Mouse (Mus musculus) neural tube, embryonic 15.5 days (tissue): Measurements from ENCODE around the gene Mmp15. TPM values are rescaled to one million over a fixed set of nuclear protein-coding genes. Genes with fewer than 3 reads are reported as not detected.

ENCODE experiments used
- ATAC-seq: fragments of 200-750 bp; cut with Nextera tagmentation; 2 replicates; pipeline ENCODE4 v1.8.0; 2017; ENCODE audit warnings: mild to moderate bottlenecking, moderate TSS enrichment, moderate library complexity; ENCODE audit not compliant: low FRiP score
- H3K27ac ChIP-seq: fragments of 300-500 bp; sonication (generic); replicated peaks from 2 replicates; pipeline ENCODE4 v1.5.1; 2015; ENCODE audit warnings: mild to moderate bottlenecking, inconsistent platforms
- H3K27me3 ChIP-seq: fragments of 300-500 bp; sonication (generic); replicated peaks from 2 replicates; pipeline ENCODE4 v1.6.1; 2015; ENCODE audit warnings: inconsistent platforms
- H3K36me3 ChIP-seq: fragments of 300-500 bp; sonication (generic); 2 replicates; pipeline ENCODE4 v1.6.1; 2015; ENCODE audit warnings: inconsistent platforms
- H3K4me1 ChIP-seq: fragments of 300-500 bp; sonication (generic); 2 replicates; pipeline ENCODE4 v1.6.1; 2015; ENCODE audit warnings: inconsistent platforms
- H3K4me2 ChIP-seq: fragments of 300-500 bp; sonication (generic); 2 replicates; pipeline ENCODE4 v1.6.1; 2015; ENCODE audit warnings: inconsistent platforms, mild to moderate bottlenecking, moderate library complexity
- H3K4me3 ChIP-seq: fragments of 300-500 bp; sonication (generic); replicated peaks from 2 replicates; pipeline ENCODE4 v1.5.1; 2015; ENCODE audit warnings: mild to moderate bottlenecking, inconsistent platforms
- H3K9ac ChIP-seq: fragments of 300-500 bp; sonication (generic); replicated peaks from 2 replicates; pipeline ENCODE4 v1.6.1; 2015; ENCODE audit warnings: mild to moderate bottlenecking, inconsistent platforms
- H3K9me3 ChIP-seq: fragments of 300-500 bp; sonication (generic); replicated peaks from 2 replicates; pipeline ENCODE4 v1.6.1; 2016; ENCODE audit warnings: inconsistent platforms
- WGBS: fragments of 180-500 bp; shearing (Covaris S2); methylation state at CpG from one replicate; pipeline ENCODE4 v1.1.7; 2015; ENCODE audit warnings: mixed read lengths; 5-methylcytosine and 5-hydroxymethylcytosine counted together
- polyA plus RNA-seq: library from polyadenylated mRNA; unstranded; fragments of >200 nt; fragmentation: Nextera tagmentation; extraction: Ambion mirVana; gene quantifications from 2 replicates; pipeline ENCODE4 v1.2.1, GENCODE M21; 2015

Mmp15 gene
- polyA plus RNA-seq, 1 experiment from 2014 or later = 21.4 TPM

DNA sequence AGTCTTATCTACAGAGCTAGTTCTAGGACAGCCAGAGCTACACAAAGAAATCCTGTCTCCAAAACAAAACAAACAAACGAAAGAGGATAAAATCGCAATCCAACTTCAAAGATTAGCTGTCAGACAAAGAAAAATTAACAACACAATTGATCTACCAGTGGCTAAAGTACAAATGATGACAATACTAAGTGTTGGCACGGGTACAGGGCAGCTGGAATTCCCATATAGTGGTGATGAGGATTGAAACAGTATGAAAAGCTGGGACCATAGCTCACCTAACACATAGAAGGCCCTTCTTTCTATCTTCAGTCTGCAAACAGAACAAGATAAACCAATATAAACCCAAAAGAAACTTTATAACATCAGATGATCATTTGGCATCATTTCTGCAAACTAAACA is 29.5 kb downstream of the Mmp15 start:
- Histone ChIP-seq H3K4me2 (no peak overlapping the region), H3K9me3 (no peaks in the 10 kb centered on the region), H3K36me3 (no peaks in the 10 kb centered on the region), H3K4me3 (no peak overlapping the region), H3K27ac (no peak overlapping the region), H3K27me3 (no peaks in the 10 kb centered on the region), H3K4me1 (0 out of 2 replicates have a peak, but pooled peaks cover 3% of the 10 kb centered on the region), H3K9ac (no peak overlapping the region)
- 83% methylated on average over 3 of the region's 3 CpGs for WGBS
- no peak for ATAC-seq

DNA sequence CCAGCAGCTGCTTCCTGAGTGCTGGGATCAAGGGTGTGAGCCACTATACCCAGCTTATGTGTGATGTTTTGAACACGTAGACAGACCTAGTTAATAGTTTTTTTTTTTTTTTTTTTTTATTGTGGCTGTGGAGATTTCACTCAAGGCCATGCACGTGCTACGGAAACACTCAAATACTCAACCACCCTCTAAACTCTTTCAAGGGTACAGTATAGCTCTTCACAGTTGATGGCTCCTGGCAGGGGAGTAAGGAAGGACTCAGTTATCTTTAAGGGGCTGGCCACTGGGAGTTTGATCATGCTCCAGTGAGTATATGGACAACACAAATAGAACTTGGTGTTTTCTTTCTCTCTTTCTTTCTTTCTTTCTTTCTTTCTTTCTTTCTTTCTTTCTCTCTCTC is 32.4 kb downstream of the Mmp15 start:
- H3K9me3 ChIP-seq = no peaks in the 10 kb centered on the region
- no peak overlapping the region for H3K4me2 ChIP-seq
- H3K27ac ChIP-seq = no peak overlapping the region
- no peak for ATAC-seq
- no peak overlapping the region for H3K4me3 ChIP-seq
- no peaks in the 10 kb centered on the region for H3K4me1 ChIP-seq
- no peak overlapping the region for H3K9ac ChIP-seq
- H3K36me3 ChIP-seq = no peaks in the 10 kb centered on the region
- WGBS = 80% methylated on average over 3 of the region's 3 CpGs
- H3K27me3 ChIP-seq = no peaks in the 10 kb centered on the region

GRCm38 (mm10) chr8:95386037-95386436 is 34.0 kb downstream of the Mmp15 start:
- WGBS = 79% methylated on average over 5 of the region's 5 CpGs
- Histone ChIP-seq H3K27me3 (no peaks in the 10 kb centered on the region), H3K4me2 (no peak overlapping the region), H3K4me1 (no peaks in the 10 kb centered on the region), H3K9ac (no peak overlapping the region), H3K36me3 (no peaks in the 10 kb centered on the region), H3K4me3 (no peak overlapping the region), H3K27ac (no peak overlapping the region), H3K9me3 (no peaks in the 10 kb centered on the region)
- no peak for ATAC-seq

- Histone ChIP-seq H3K4me1 (no peaks in the 10 kb centered on the region), H3K9me3 (no peaks in the 10 kb centered on the region), H3K4me3 (no peak overlapping the region), H3K4me2 (no peak overlapping the region), H3K36me3 (no peaks in the 10 kb centered on the region), H3K27ac (no peak overlapping the region), H3K27me3 (no peaks in the 10 kb centered on the region), H3K9ac (no peak overlapping the region)
- no peak for ATAC-seq
- WGBS = 91% methylated on average over 10 of the region's 10 CpGs
These were observed 35.2 kb downstream of the Mmp15 start for GRCm38 (mm10) chr8:95387221-95387620.

- no peak overlapping the region for H3K4me3 ChIP-seq
- ATAC-seq = no peak
- 83% methylated on average over 7 of the region's 7 CpGs for WGBS
- H3K9me3 ChIP-seq = no peaks in the 10 kb centered on the region
- no peak overlapping the region for H3K9ac ChIP-seq
- H3K27me3 ChIP-seq = no peaks in the 10 kb centered on the region
- no peaks in the 10 kb centered on the region for H3K36me3 ChIP-seq
- no peaks in the 10 kb centered on the region for H3K4me1 ChIP-seq
- no peak overlapping the region for H3K4me2 ChIP-seq
- no peak overlapping the region for H3K27ac ChIP-seq
These were observed 35.9 kb downstream of the Mmp15 start for GRCm38 (mm10) chr8:95387936-95388335.

DNA sequence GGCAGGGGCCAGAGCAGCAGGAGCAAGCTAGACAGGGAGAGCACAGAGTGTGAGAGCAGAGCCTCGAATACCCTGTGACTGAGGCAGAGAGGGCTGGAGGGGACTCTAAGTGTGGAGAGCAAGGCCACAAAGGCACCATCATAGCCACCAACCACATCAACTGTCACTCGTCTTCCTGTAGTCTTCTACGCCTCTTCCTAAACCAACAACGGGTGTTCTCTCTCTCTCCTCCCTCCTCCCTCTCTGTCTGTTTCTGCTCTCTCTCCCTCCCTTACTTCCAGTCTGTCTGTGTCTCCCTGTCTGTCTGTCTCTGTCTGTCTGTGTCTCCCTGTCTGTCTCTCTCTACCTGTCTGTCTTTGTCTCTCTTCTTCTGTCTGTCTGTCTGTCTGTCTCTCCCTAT is 38.2 kb downstream of the Mmp15 start:
- ATAC-seq = no peak
- Histone ChIP-seq H3K27ac (no peak overlapping the region), H3K4me3 (no peak overlapping the region), H3K9ac (no peak overlapping the region), H3K27me3 (no peaks in the 10 kb centered on the region), H3K9me3 (no peaks in the 10 kb centered on the region), H3K36me3 (no peaks in the 10 kb centered on the region), H3K4me1 (peaks cover 5% of the 10 kb centered on the region; the same call in 1 of the 2 replicates), H3K4me2 (no peak overlapping the region)
- WGBS = 60% methylated on average over 4 of the region's 4 CpGs

DNA sequence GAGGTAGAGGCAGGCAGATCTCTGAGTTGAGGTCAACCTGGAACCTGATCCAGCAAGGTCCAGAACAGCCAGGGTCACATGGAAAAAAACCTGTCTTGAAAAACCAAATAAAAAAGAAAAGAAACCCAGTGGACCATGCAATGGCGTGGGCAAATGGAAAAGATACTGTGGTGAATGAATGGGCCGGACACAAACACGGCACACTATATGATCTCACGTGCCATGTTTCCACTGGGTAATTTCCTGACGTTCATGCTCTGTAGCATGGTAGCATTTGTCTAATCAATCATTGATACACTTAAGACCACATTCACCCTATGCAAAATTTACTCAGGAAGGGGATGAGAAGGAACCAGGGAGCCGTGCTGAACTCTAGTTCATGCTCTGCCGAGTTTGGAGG is 39.0 kb downstream of the Mmp15 start:
- Histone ChIP-seq H3K27ac (no peak overlapping the region), H3K9me3 (no peaks in the 10 kb centered on the region), H3K4me1 (peaks cover 7% of the 10 kb centered on the region; the same call in 1 of the 2 replicates), H3K9ac (no peak overlapping the region), H3K36me3 (no peaks in the 10 kb centered on the region), H3K4me3 (no peak overlapping the region), H3K4me2 (no peak overlapping the region), H3K27me3 (no peaks in the 10 kb centered on the region)
- ATAC-seq = no peak
- WGBS = 82% methylated on average over 7 of the region's 7 CpGs

DNA sequence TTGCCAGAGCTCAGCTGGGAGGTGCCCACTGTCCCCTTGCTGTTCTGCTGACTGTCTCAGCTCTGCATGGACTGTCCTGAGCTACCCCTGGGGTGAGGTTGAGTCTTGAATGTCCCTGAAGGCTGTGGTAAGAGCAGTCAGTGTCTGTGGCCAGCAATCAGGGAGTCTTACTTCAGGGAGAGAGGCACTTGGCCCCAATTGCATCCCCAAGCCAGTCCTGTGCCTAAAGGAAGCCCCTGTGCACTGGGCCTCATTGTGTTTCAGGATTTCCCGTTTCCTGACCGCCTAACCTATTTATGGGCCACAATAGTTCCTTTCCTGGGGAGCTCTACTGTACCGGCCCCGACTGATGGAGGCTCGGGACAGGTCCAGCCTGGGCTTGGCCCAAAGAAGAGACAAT is 40.5 kb downstream of the Mmp15 start:
- H3K9ac ChIP-seq = no peak overlapping the region
- H3K4me3 ChIP-seq = no peak overlapping the region
- no peaks in the 10 kb centered on the region for H3K36me3 ChIP-seq
- H3K9me3 ChIP-seq = no peaks in the 10 kb centered on the region
- peaks cover 14% of the 10 kb centered on the region for H3K4me1 ChIP-seq
- H3K4me2 ChIP-seq = no peak overlapping the region
- ATAC-seq = no peak
- H3K27me3 ChIP-seq = no peaks in the 10 kb centered on the region
- H3K27ac ChIP-seq = no peak overlapping the region
- 69% methylated on average over 5 of the region's 5 CpGs for WGBS

DNA sequence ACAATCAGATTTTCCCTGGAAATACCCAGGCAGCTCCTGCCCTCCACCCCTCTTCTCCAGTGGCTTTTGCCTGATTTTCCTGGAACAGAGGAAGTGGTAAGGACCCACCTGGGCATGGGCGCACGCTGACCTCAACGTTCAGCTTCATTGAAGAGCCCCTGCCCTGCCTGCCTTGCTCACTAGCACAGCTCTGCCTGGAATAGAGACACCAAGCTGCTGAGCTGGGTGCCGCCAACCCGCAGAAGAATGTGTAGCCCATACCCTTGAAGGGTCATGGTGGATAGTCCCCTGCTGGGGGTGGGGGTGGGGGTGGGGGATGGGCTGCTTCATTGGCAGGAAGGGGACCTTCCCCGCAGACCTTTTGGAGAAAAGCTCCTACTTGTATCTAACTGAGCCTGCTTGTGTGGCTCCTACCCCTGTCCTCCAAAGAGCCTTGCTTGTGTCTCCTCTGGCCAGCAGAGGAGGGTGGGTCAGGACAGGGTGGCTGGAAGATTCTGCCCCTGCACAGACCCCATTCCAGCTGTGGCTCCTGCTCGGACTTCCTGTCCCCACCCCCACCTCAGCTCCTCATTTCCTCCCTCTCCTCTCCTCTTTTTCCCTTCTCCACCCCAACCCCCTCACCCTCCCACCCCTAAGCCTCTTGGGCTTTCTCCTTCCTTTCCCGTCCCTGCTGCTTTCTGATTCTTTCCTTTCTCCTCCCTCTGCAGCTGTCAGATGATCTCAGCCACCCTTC is 43.3 kb downstream of the Mmp15 start:
- H3K9ac ChIP-seq = no peak overlapping the region
- 46% methylated on average over 8 of the region's 8 CpGs for WGBS
- no peak overlapping the region for H3K4me2 ChIP-seq
- no peak overlapping the region for H3K27ac ChIP-seq
- H3K9me3 ChIP-seq = no peaks in the 10 kb centered on the region
- no peaks in the 10 kb centered on the region for H3K27me3 ChIP-seq
- no peaks in the 10 kb centered on the region for H3K36me3 ChIP-seq
- ATAC-seq = no peak
- no peak overlapping the region for H3K4me3 ChIP-seq
- peaks cover 14% of the 10 kb centered on the region for H3K4me1 ChIP-seq

- no peak overlapping the region for H3K4me3 ChIP-seq
- no peaks in the 10 kb centered on the region for H3K9me3 ChIP-seq
- WGBS = 73% methylated on average over 11 of the region's 11 CpGs
- H3K4me1 ChIP-seq = peaks cover 14% of the 10 kb centered on the region
- no peak overlapping the region for H3K4me2 ChIP-seq
- no peak overlapping the region for H3K9ac ChIP-seq
- H3K27me3 ChIP-seq = no peaks in the 10 kb centered on the region
- ATAC-seq = no peak
- no peaks in the 10 kb centered on the region for H3K36me3 ChIP-seq
- H3K27ac ChIP-seq = 0 out of 2 replicates have a peak overlapping the region, but pooled peaks have one; percentile 18
These were observed 44.7 kb downstream of the Mmp15 start for GRCm38 (mm10) chr8:95396752-95397151.

DNA sequence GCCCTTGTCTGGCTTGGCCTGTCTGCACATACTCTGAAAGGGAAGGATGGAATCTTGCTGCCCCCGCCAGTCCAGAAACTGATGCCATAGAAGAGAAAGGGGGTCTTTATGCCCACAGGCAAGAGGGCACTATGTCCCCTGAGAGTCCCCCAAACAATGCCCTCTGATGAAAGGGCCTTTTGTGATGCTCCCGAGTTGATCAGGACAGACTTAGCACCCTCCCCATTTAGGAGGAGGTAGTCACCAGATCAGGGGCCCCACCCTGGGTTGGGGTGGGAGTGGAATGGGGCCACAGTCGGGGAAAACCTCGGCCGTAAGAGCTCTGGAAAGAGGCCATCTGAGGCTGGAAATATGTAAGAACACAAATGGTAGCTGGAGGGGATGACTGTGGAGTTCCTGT is 45.1 kb downstream of the Mmp15 start:
- no peak for ATAC-seq
- WGBS = 53% methylated on average over 5 of the region's 5 CpGs
- 0 out of 2 replicates have a peak overlapping the region, but pooled peaks have one; percentile 18 for H3K27ac ChIP-seq
- no peaks in the 10 kb centered on the region for H3K36me3 ChIP-seq
- no peaks in the 10 kb centered on the region for H3K9me3 ChIP-seq
- no peak overlapping the region for H3K9ac ChIP-seq
- no peaks in the 10 kb centered on the region for H3K27me3 ChIP-seq
- H3K4me2 ChIP-seq = no peak overlapping the region
- H3K4me1 ChIP-seq = peaks cover 14% of the 10 kb centered on the region
- no peak overlapping the region for H3K4me3 ChIP-seq

- no peak overlapping the region for H3K4me3 ChIP-seq
- 79% methylated on average over 9 of the region's 9 CpGs for WGBS
- H3K27ac ChIP-seq = no peak overlapping the region
- no peak overlapping the region for H3K9ac ChIP-seq
- ATAC-seq = no peak
- H3K9me3 ChIP-seq = no peaks in the 10 kb centered on the region
- H3K36me3 ChIP-seq = no peaks in the 10 kb centered on the region
- no peak overlapping the region for H3K4me2 ChIP-seq
- H3K4me1 ChIP-seq = peaks cover 14% of the 10 kb centered on the region
- H3K27me3 ChIP-seq = no peaks in the 10 kb centered on the region
These were observed 47.1 kb downstream of the Mmp15 start for GRCm38 (mm10) chr8:95399131-95399530.
